Comparison of ENCODE assay signal across 8 mouse cellular contexts in genomic region chr4:123572434-123573336, GRCm38 (mm10).
A peak's percentile ranks its signal among the peaks of the same experiment; 100 is the strongest.
DNase-seq lines count a peak whose midpoint lies in the region; ATAC-seq and TF ChIP-seq lines count a peak whose summit lies in the region.

No protein-coding gene starts in this region.

- no peaks in the 10 kb centered on the region for H3K27me3 ChIP-seq in cerebellum, adult 2 months (ENCODE audit: control insufficient read depth, insufficient read depth, low read length)
- H3K27me3 ChIP-seq in heart, adult 2 months (ENCODE audit: control insufficient read depth, insufficient read depth, low read length), result no peaks in the 10 kb centered on the region
- no peaks in the 10 kb centered on the region for H3K27me3 ChIP-seq in lung, embryonic 15.5 days

- peak; percentile 81 for ATAC-seq in lung, embryonic 15.5 days (ENCODE audit: borderline replicate concordance, extremely low read depth, low FRiP score, low TSS enrichment)

- TF ChIP-seq POLR2A in cerebellum, adult 2 months (IDR thresholded peaks at IDR 0.05; ENCODE audit: borderline replicate concordance, insufficient read depth, low read length), result no peak
- no peak for TF ChIP-seq POLR2A in cortical plate, adult 2 months (IDR thresholded peaks at IDR 0.05; ENCODE audit: extremely low read depth, insufficient read depth, low read length)
- TF ChIP-seq POLR2A in heart, adult 2 months (IDR thresholded peaks at IDR 0.05; ENCODE audit: insufficient read depth, low read depth, low read length), result no peak; the same call in 1 of the 2 replicates
- TF ChIP-seq POLR2A in olfactory bulb, adult 2 months (IDR thresholded peaks at IDR 0.05; ENCODE audit: insufficient read depth, low read depth, low read length), result no peak

- intact Hi-C loops in heart, adult 2 months (cut with DNase I), result no loop called here

- H3K36me3 ChIP-seq in heart, adult 2 months (ENCODE audit: control insufficient read depth, insufficient read depth, low read length), result peaks cover 10% of the 10 kb centered on the region
- no peaks in the 10 kb centered on the region; the same call in 1 of the 2 replicates for H3K36me3 ChIP-seq in lung, embryonic 15.5 days

- WGBS in cerebellum, adult 2 months, result 32% methylated on average over 11 of the region's 11 CpGs
- WGBS in heart, adult 2 months, result 8% methylated on average over 11 of the region's 11 CpGs
- WGBS in lung, embryonic 15.5 days, result 11% methylated on average over 11 of the region's 11 CpGs
- 21% methylated on average over 11 of the region's 11 CpGs for WGBS in olfactory bulb, adult 2 months

- peak overlapping the region; percentile 46 for H3K27ac ChIP-seq in cerebellum, adult 2 months (ENCODE audit: insufficient read depth, low read length)
- peak overlapping the region; percentile 83 for H3K27ac ChIP-seq in cortical plate, adult 2 months (ENCODE audit: insufficient read depth, low read length)
- peak overlapping the region; percentile 92 for H3K27ac ChIP-seq in heart, adult 2 months
- H3K27ac ChIP-seq in lung, embryonic 15.5 days, result peak overlapping the region; percentile 93
- peak overlapping the region; percentile 73 for H3K27ac ChIP-seq in olfactory bulb, adult 2 months (ENCODE audit: insufficient read depth, low read depth, low read length)

- H3K9me3 ChIP-seq in lung, embryonic 15.5 days, result no peaks in the 10 kb centered on the region

- H3K4me1 ChIP-seq in cerebellum, adult 2 months (ENCODE audit: control insufficient read depth, insufficient read depth, low read length), result peaks cover 15% of the 10 kb centered on the region
- H3K4me1 ChIP-seq in cortical plate, adult 2 months (ENCODE audit: control insufficient read depth, insufficient read depth, low read length), result peaks cover 10% of the 10 kb centered on the region
- H3K4me1 ChIP-seq in heart, adult 2 months (ENCODE audit: control insufficient read depth, insufficient read depth, low read length), result peaks cover 15% of the 10 kb centered on the region
- peaks cover 36% of the 10 kb centered on the region for H3K4me1 ChIP-seq in lung, embryonic 15.5 days
- peaks cover 16% of the 10 kb centered on the region for H3K4me1 ChIP-seq in olfactory bulb, adult 2 months (ENCODE audit: control insufficient read depth, insufficient read depth, low read length)

- peak overlapping the region; percentile 60 for H3K9ac ChIP-seq in heart, adult 2 months (ENCODE audit: low read depth, low read length)
- peak overlapping the region; percentile 34 for H3K9ac ChIP-seq in lung, embryonic 15.5 days

- H3K4me2 ChIP-seq in lung, embryonic 15.5 days, result peak overlapping the region; percentile 43

- no peak for TF ChIP-seq CTCF in cerebellum, adult 2 months (IDR thresholded peaks at IDR 0.05; ENCODE audit: borderline replicate concordance, insufficient read depth, low read depth, low read length)
- TF ChIP-seq CTCF in cortical plate, adult 2 months (IDR thresholded peaks at IDR 0.05; ENCODE audit: extremely low read depth, insufficient read depth, low read length), result no peak
- TF ChIP-seq CTCF in heart, adult 2 months (IDR thresholded peaks at IDR 0.05), result no peak
- TF ChIP-seq CTCF in olfactory bulb, adult 2 months (IDR thresholded peaks at IDR 0.05; ENCODE audit: insufficient read depth, low read depth, low read length), result no peak

- 0 out of 2 replicates have a peak, but pooled peaks cover 2% of the 10 kb centered on the region for H3K79me2 ChIP-seq in heart, adult 2 months (replicated peaks; ENCODE audit: control insufficient read depth, insufficient read depth, low read length)

- TF ChIP-seq EP300 in heart, adult 2 months (IDR thresholded peaks at IDR 0.05; ENCODE audit: insufficient read depth, low read depth, low read length), result no peak

- peak in 1 of 2 experiments; percentile 12 for DNase-seq in cerebellum, adult 2 months
- DNase-seq in cerebellum, adult 9-11 months, result no peak
- peak; percentile 67 to 70 for DNase-seq in heart, adult 2 months
- DNase-seq in kidney, adult 11 months, result peak; percentile 25
- DNase-seq in frontal cortex, adult 2 months (ENCODE audit: extremely low spot score in 1 of 2, low spot score in 1 of 2), result no peak

- H3K4me3 ChIP-seq in cerebellum, adult 2 months (replicated peaks; ENCODE audit: insufficient read depth, low read depth, low read length), result no peak overlapping the region
- H3K4me3 ChIP-seq in cortical plate, adult 2 months (ENCODE audit: insufficient read depth, low read length), result no peak overlapping the region; the same call in 1 of the 2 replicates
- H3K4me3 ChIP-seq in heart, adult 2 months, result peak overlapping the region; percentile 36
- peak overlapping the region; percentile 25 for H3K4me3 ChIP-seq in lung, embryonic 15.5 days
- no peak overlapping the region for H3K4me3 ChIP-seq in olfactory bulb, adult 2 months (ENCODE audit: insufficient read depth, low read depth, low read length)

Comparison
In these comparisons a context has a peak if more than half of its experiments do, and no peak if none do; other contexts are left out.
1. DNase-seq: peak in heart, adult 2 months (2 of 2) and kidney, adult 11 months (single experiment); none in cerebellum, adult 9-11 months (single experiment) and frontal cortex, adult 2 months (0 of 2).
2. H3K4me3 ChIP-seq: peak in heart, adult 2 months (single experiment) and lung, embryonic 15.5 days (single experiment); none in cerebellum, adult 2 months (single experiment), cortical plate, adult 2 months (single experiment) and olfactory bulb, adult 2 months (single experiment).
3. Peak in every context shown above with its lines, with median percentiles within 50 percentile points of each other: H3K27ac ChIP-seq.